Mouse (Mus musculus) midbrain, embryonic 12.5 days (tissue): ENCODE data around the gene Zscan10. TPM values are rescaled to one million over a fixed set of nuclear protein-coding genes. Genes with fewer than 3 reads are reported as not detected.

Experiments used
- polyA plus RNA-seq: library from polyadenylated mRNA; unstranded; fragments of >200 nt; fragmentation: Nextera tagmentation; extraction: Ambion mirVana; gene quantifications from 2 replicates; pipeline ENCODE4 v1.2.1, GENCODE M21; 2016

Gene Zscan10
- polyA plus RNA-seq, 1 experiment from 2014 or later: not detected

Other genes with a start within 250 kb of the Zscan10 start
- not detected in 2 replicates for gene Vmn2r116, start 216.3 kb upstream of the Zscan10 start, polyA plus RNA-seq
- gene Vmn2r117, start 121.2 kb upstream of the Zscan10 start, polyA plus RNA-seq: not detected in 2 replicates
- 21.8 and 22.4 TPM in 2 replicates for gene Zfp213, start 36.6 kb upstream of the Zscan10 start, polyA plus RNA-seq
- gene Zfp13, start 1.4 kb upstream of the Zscan10 start, polyA plus RNA-seq: 24.1 and 25.9 TPM in 2 replicates
- gene Mmp25, start 44.4 kb downstream of the Zscan10 start, polyA plus RNA-seq: 1.5 and 1.7 TPM in 2 replicates
- 0.14 and 0.26 TPM in 2 replicates for gene Bicdl2, start 59.6 kb downstream of the Zscan10 start, polyA plus RNA-seq
- 52.2 and 52.8 TPM in 2 replicates for gene Hcfc1r1, start 72.7 kb downstream of the Zscan10 start, polyA plus RNA-seq
- gene Thoc6, start 73.0 kb downstream of the Zscan10 start, polyA plus RNA-seq: 46.7 and 48.5 TPM in 2 replicates
- 2.2 and 2.5 TPM in 2 replicates for gene Tnfrsf12a, start 76.6 kb downstream of the Zscan10 start, polyA plus RNA-seq
- gene Cldn6, start 78.4 kb downstream of the Zscan10 start, polyA plus RNA-seq: 1.7 and 2.8 TPM in 2 replicates
- gene Cldn9, start 83.2 kb downstream of the Zscan10 start, polyA plus RNA-seq: 0.84 TPM in 2 replicates
- 0.14 TPM in 1 of 2 replicates, not detected in the other for gene 1520401A03Rik, start 121.9 kb downstream of the Zscan10 start, polyA plus RNA-seq
- 36.9 and 40.8 TPM in 2 replicates for gene Pkmyt1, start 125.5 kb downstream of the Zscan10 start, polyA plus RNA-seq
- gene Paqr4, start 140.0 kb downstream of the Zscan10 start, polyA plus RNA-seq: 40.4 and 41.2 TPM in 2 replicates
- gene Kremen2, start 145.0 kb downstream of the Zscan10 start, polyA plus RNA-seq: 1.2 and 1.5 TPM in 2 replicates
- 212 and 220 TPM in 2 replicates for gene Flywch1, start 170.7 kb downstream of the Zscan10 start, polyA plus RNA-seq
- 33.6 and 37.2 TPM in 2 replicates for gene Flywch2, start 185.2 kb downstream of the Zscan10 start, polyA plus RNA-seq
- gene Srrm2, start 189.7 kb downstream of the Zscan10 start, polyA plus RNA-seq: 736 and 744 TPM in 2 replicates
- gene Elob, start 228.3 kb downstream of the Zscan10 start, polyA plus RNA-seq: 1,125 and 1,165 TPM in 2 replicates
- gene Prss33, start 235.2 kb downstream of the Zscan10 start, polyA plus RNA-seq: 0.48 and 0.76 TPM in 2 replicates
- gene Prss32, start 243.0 kb downstream of the Zscan10 start, polyA plus RNA-seq: not detected in 2 replicates
- gene Prss41, start 243.3 kb downstream of the Zscan10 start, polyA plus RNA-seq: 0.82 and 0.91 TPM in 2 replicates